Mouse (Mus musculus) cerebellum, adult 2 months (tissue): Measurements from ENCODE around the gene Dusp5. TPM values are rescaled to one million over a fixed set of nuclear protein-coding genes. Genes with fewer than 3 reads are reported as not detected.
A peak's percentile ranks its signal among the peaks of the same experiment; 100 is the strongest.

Experiments
- DNase-seq, 2 experiments: peaks; one replicate each; pipeline ENCODE4 v3.0.0; 2021
- H3K27ac ChIP-seq: fragments of 200-500 bp; 2 replicates; pipeline ENCODE4 v1.5.1; 2012; ENCODE audit warnings: low read length, control low read depth, inconsistent platforms; ENCODE audit not compliant: insufficient read depth
- H3K27me3 ChIP-seq: fragments of 200-500 bp; 2 replicates; pipeline ENCODE4 v1.6.1; 2012; ENCODE audit warnings: inconsistent platforms, mild to moderate bottlenecking, low read length, moderate library complexity; ENCODE audit not compliant: control insufficient read depth, insufficient read depth
- H3K4me1 ChIP-seq: fragments of 200-500 bp; 2 replicates; pipeline ENCODE4 v1.6.1; 2011; ENCODE audit warnings: low read length; ENCODE audit not compliant: control insufficient read depth, insufficient read depth
- H3K4me3 ChIP-seq: fragments of 200-500 bp; replicated peaks from 2 replicates; pipeline ENCODE3; 2011; ENCODE audit warnings: mild to moderate bottlenecking, low read depth, low read length, control low read depth; ENCODE audit not compliant: insufficient read depth
- CTCF ChIP-seq: fragments of 200-500 bp; IDR thresholded peaks from 2 replicates; pipeline ENCODE4 v1.5.1; 2011; ENCODE audit warnings: low read depth, mild to moderate bottlenecking, control low read depth, low read length, moderate library complexity, borderline replicate concordance; ENCODE audit not compliant: insufficient read depth
- POLR2A ChIP-seq: fragments of 200-500 bp; IDR thresholded peaks from 2 replicates; pipeline ENCODE4 v1.6.1; 2011; ENCODE audit warnings: low read length, control low read depth, borderline replicate concordance; ENCODE audit not compliant: insufficient read depth
- WGBS: fragments of 180-500 bp; shearing (Covaris S2); methylation state at CpG from one replicate; pipeline ENCODE4 v1.1.7; 2018; 5-methylcytosine and 5-hydroxymethylcytosine counted together
- polyA plus RNA-seq: library from polyadenylated mRNA; depleted of rRNA; stranded (reverse); fragments of >200 nt; gene quantifications from 2 replicates; pipeline ENCODE4 v1.2.3, GENCODE M21; 2012; rRNA removed

Gene Dusp5
- 80.4 and 87.9 TPM in 2 replicates for polyA plus RNA-seq

DNA sequence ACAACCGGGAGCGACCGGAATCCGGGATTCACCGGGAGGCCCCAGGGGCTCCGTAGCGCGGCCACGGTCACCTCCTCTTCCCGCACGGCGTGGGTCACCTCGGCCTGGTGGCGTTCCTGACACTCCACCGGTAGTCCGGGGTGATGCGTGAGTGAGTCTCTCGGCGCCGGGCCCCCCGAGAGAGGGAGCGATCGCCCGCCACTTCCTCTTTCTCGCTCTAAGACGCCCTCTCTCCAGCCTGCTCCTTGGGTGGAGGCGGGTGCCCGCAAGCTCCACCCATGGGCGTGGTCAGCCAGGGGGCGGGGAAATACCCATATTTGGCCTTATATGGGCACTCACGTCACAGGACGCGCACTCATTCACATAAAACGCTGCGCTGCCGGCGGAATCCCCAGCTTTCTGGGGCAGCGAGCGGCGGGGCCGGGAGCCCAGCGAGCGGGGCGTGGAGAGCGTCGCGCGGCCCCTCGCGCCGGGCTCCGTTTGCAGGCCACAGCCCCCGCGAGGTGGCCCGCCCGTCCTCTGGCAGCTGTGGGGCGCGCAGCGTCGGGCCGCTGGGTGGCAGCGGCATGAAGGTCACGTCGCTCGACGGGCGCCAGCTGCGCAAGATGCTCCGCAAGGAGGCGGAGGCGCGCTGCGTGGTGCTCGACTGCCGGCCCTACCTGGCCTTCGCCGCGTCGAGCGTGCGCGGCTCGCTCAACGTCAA, at the start of gene Dusp5:
Gene Dusp5, plus strand, starts transcription at position 358 of the 703 bp plus-strand sequence.
- H3K27ac ChIP-seq = peak within 1 kb of the TSS; percentile 79

DNA sequence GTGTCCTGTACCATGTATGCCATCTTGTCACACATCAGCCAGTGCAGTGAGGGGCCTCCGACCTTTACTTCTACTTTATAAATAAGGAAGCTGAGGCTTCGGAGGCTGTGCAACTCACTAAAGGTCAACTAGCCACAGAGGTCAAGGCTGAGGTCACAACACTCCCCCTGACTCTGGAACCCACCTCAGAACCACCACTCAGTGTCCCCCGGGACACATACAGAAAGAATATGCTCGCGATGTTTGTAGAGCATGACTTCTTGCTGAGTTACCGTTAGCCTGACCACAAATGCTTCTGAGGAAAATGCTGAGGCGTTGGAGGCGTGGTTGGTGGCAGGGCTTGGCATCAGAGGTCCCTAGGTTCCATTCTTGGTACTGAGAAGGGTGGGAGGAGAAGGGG, 49.3 kb upstream of the Dusp5 start:
- no peak overlapping the region for H3K4me3 ChIP-seq
- peaks cover 19% of the 10 kb centered on the region for H3K4me1 ChIP-seq
- no peak for DNase-seq
- no peak overlapping the region for H3K27ac ChIP-seq
- no peaks in the 10 kb centered on the region for H3K27me3 ChIP-seq
- 88% methylated on average over 8 of the region's 8 CpGs for WGBS
- TF ChIP-seq POLR2A (no peak), CTCF (no peak)

More for the DNA sequence above, at the start of gene Dusp5:
- no peaks in the 10 kb centered on the region for H3K27me3 ChIP-seq
- peak; percentile 98 to 99 for DNase-seq
- WGBS = under 1% methylated on average over 84 of the region's 84 CpGs
- H3K4me1 ChIP-seq = peaks cover 1% of the 10 kb centered on the region; the same call in 1 of the 2 replicates
- TF ChIP-seq CTCF (no peak), POLR2A (peak; percentile 96; the same call in 1 of the 2 replicates)
- H3K4me3 ChIP-seq = peak within 1 kb of the TSS; percentile 71

DNA sequence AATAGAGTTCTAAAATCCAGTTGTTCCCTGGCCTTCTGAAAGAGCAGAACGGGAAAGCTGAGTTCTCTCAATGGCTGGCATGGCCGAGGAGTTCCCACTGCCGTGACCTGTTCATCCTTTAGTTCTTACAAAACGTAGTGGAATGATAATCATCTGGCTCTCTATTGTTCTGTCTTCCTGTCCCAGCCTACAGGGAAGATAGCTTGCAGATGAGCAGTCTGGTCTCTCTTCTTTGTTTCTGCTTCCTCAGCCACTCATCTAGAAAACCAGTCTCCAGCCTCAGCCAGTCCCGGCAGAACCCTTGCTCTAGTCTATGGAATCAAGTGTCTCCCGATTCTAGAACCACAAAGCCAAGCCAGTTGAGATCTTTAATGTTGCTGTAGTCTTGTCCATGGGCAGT, 46.8 kb upstream of the Dusp5 start:
- H3K27me3 ChIP-seq = no peaks in the 10 kb centered on the region
- H3K27ac ChIP-seq = peak overlapping the region; percentile 52; the same call in 1 of the 2 replicates
- H3K4me3 ChIP-seq = no peak overlapping the region
- H3K4me1 ChIP-seq = peaks cover 12% of the 10 kb centered on the region
- 84% methylated on average over 6 of the region's 6 CpGs for WGBS
- TF ChIP-seq CTCF (no peak), POLR2A (no peak)
- DNase-seq = no peak

DNA sequence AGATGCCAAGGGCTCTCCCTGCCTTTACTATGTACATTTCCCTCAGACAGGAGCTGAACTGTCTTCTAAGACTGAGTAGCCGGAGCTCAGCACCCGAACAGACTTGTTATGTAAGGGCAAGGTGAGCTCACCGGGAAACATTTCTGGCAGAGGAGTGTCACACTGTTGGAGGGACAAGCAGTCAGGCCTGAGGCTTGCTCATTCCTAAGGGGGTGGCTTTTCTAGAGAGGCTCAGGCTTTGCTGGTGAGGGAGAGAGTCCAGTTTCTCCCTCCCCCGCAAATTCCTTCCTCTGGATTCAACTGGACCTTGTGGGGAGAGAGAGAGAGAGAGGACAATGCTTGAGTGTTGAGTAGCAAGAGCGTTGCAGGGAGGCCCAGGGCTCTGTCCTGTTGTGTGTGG, 46.4 kb upstream of the Dusp5 start:
- Histone ChIP-seq H3K27me3 (no peaks in the 10 kb centered on the region), H3K4me1 (peaks cover 12% of the 10 kb centered on the region), H3K4me3 (no peak overlapping the region), H3K27ac (peak overlapping the region; percentile 52)
- TF ChIP-seq POLR2A (no peak), CTCF (no peak)
- DNase-seq = peak in 1 of 2 experiments; percentile 58
- WGBS = 44% methylated on average over 5 of the region's 5 CpGs

DNA sequence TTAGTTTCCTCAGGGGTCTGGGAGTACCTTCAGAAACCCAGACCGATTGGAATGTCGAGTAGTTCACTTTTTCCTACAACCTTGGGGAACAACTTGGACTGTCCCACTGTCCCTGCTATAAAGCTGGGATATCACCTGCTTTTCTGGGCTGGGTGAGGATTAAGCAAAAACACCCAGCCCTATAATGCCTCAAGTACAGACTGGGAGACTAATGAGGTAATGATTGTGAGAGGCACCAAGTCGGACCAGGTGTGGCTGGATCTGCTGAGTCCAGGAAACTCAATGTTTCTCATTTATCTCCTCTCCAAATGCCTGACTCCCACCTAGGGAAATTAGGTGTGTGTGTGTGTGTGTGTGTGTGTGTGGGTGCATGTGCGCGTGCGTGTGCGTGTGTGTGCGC, 44.9 kb upstream of the Dusp5 start:
- WGBS = 97% methylated on average over 8 of the region's 8 CpGs
- Histone ChIP-seq H3K4me1 (peaks cover 17% of the 10 kb centered on the region), H3K4me3 (no peak overlapping the region), H3K27ac (no peak overlapping the region), H3K27me3 (no peaks in the 10 kb centered on the region)
- no peak for DNase-seq
- TF ChIP-seq CTCF (no peak), POLR2A (no peak)

DNA sequence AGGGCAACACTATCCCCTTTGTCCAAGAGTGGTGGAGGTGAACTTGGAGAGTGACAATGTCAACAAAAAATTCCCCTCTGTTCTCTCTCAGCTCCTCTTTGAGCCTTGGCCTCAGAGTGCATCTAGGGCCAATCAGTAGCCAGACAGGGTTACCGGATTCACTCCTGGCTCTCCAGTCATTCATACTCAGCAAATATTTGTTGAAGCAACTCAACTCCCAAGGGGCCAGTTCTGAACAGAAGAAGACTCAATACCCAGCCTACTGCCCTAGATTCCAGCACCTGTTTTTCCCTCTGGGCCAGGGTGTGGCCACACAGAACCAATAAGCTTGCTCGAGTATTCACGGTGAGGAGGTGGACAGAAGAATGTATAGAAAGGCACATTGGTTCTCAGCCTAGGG, 44.0 kb upstream of the Dusp5 start:
- Histone ChIP-seq H3K4me1 (peaks cover 23% of the 10 kb centered on the region), H3K27ac (no peak overlapping the region), H3K27me3 (no peaks in the 10 kb centered on the region), H3K4me3 (no peak overlapping the region)
- DNase-seq = no peak
- TF ChIP-seq CTCF (no peak), POLR2A (no peak)
- WGBS = 91% methylated on average over 3 of the region's 3 CpGs

DNA sequence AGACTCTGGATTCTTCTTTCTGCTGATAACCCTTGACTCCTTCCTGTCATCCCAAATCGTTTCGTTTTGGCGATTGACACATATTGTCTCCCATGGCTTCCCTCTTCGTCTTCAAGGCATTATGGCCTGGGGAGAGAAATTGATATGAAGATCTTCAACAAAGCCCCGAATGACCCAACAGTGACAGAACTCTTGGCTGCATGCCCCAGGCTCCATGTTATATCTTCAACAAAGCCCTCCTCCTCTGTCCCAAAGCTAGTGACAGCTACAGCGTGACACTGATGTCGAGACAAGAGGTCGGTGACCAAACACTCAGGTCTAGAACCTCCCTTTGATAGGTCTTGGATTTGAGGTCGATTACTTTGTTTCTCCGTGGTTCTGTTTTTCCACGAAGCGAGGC, 39.7 kb upstream of the Dusp5 start:
- no peaks in the 10 kb centered on the region for H3K27me3 ChIP-seq
- 79% methylated on average over 12 of the region's 12 CpGs for WGBS
- TF ChIP-seq CTCF (no peak), POLR2A (no peak)
- no peak for DNase-seq
- peaks cover 21% of the 10 kb centered on the region; the same call in 1 of the 2 replicates for H3K4me1 ChIP-seq
- no peak overlapping the region for H3K27ac ChIP-seq
- H3K4me3 ChIP-seq = no peak overlapping the region

DNA sequence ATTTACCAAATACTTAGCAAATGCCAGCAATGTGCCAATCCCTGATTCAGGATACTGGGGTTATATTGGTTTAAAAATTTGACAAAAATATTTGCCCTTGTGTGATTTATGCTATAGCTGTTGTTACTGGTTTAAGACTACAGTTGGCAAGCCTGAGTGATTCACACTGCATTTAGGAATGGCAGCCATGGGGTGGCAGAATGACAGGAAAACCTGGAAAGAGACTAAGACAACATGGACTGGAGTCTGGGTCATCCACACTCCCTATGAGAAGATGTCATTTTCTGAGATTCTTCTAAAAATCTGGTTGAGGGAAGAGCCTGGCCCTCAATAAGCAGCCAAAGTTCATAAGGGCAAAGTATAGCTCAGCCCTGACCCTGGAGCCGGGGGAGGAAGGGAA, 39.0 kb upstream of the Dusp5 start:
- H3K4me3 ChIP-seq = no peak overlapping the region
- no peak overlapping the region for H3K27ac ChIP-seq
- WGBS = 90% methylated on average over 1 of the region's 1 CpGs
- TF ChIP-seq POLR2A = no peak
- no peak for TF ChIP-seq CTCF
- no peaks in the 10 kb centered on the region for H3K27me3 ChIP-seq
- DNase-seq = peak in 1 of 2 experiments; percentile 46
- peaks cover 27% of the 10 kb centered on the region; the same call in 1 of the 2 replicates for H3K4me1 ChIP-seq
